Mouse (Mus musculus): ENCODE measurements around the gene Anks4b. TPM values are rescaled to one million over a fixed set of nuclear protein-coding genes. Genes with fewer than 3 reads are reported as not detected.

Gene Anks4b
- polyA plus RNA-seq, 1 experiment from 2014 or later = 2.5 TPM

DNA sequence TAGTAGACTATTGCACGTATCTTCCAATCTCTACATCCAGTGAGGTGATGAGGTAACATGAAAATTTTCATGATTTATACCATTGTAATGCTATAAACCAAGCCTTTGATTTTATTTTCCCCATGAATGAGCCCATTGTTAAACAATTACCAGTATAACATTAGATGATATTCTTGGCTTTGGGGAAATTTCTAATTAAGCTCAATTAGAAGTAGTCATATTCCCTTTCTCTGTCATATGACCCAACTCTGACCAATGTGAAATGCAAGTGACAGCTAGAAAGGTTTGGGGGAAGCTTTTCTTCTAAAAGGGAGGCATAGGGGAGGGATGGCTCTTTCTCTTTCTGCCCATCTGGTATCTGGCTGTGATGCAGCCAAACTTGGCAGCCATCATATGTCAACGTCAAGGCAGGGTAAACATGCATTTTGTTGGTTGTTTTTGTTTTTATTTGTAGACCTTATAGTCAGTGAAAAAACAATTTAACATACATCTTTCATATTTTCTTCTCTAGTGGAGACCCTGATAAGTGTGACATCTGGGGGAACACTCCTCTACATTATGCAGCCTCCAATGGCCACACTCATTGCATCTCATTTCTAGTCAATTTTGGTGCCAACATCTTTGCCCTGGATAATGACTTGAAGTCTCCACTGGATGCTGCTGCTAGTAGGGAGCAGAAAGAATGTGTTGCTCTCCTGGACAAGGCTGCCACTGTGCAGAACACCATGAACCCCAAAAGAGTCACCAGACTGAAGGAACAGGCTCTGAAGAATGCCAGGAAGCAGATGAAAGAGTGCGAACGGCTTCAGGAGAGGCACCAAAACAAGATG, 8.0 kb downstream of the Anks4b start:
- ATAC-seq (replicated peaks; ENCODE audit: low FRiP score, low read depth) (no peak), DNase-seq (ENCODE audit: low spot score) (no peak)
- H3K4me2 ChIP-seq (ENCODE audit: low read length) = no peak overlapping the region
- H3K27ac ChIP-seq = no peak overlapping the region
- no peak overlapping the region for H3K9ac ChIP-seq (ENCODE audit: low read depth, low read length)
- no peaks in the 10 kb centered on the region for H3K4me1 ChIP-seq (replicated peaks; ENCODE audit: insufficient read depth, low read length)
- no peaks in the 10 kb centered on the region for H3K9me3 ChIP-seq (replicated peaks; ENCODE audit: low read length)
- H3K27me3 ChIP-seq (ENCODE audit: insufficient read depth, low read length) = no peaks in the 10 kb centered on the region
- H3K4me3 ChIP-seq (replicated peaks; ENCODE audit: low read depth, low read length) = no peak overlapping the region
- no peaks in the 10 kb centered on the region for H3K36me3 ChIP-seq (ENCODE audit: insufficient read depth, low read length)
- WGBS = 91% methylated on average over 4 of the region's 4 CpGs
- TF ChIP-seq CTCF (IDR thresholded peaks at IDR 0.05; ENCODE audit: low read depth) = no peak

DNA sequence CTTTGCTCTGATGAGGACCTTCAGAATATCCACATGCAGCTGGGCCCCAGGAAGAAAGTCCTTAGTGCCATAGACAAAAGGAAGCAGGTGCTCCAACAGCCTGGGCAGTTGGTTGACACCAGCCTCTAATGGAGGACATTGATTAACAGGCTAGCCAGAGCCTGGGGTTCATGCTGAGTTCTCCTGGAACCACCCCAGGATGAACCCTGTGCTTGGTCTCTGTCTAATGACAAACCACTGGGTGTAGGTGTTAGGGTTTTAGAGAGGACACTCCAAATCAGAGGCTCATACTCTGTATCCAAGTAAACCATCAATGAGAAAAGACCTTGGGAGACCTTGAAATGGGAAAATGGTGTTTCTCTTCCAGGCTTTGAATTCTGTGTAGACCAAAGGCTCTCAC, 9.2 kb downstream of the Anks4b start:
- Histone ChIP-seq H3K27me3 (ENCODE audit: insufficient read depth, low read length) (no peaks in the 10 kb centered on the region), H3K4me1 (replicated peaks; ENCODE audit: insufficient read depth, low read length) (no peaks in the 10 kb centered on the region), H3K4me2 (ENCODE audit: low read length) (no peak overlapping the region), H3K4me3 (replicated peaks; ENCODE audit: low read depth, low read length) (no peak overlapping the region), H3K9ac (ENCODE audit: low read depth, low read length) (no peak overlapping the region), H3K27ac (no peak overlapping the region), H3K9me3 (replicated peaks; ENCODE audit: low read length) (no peaks in the 10 kb centered on the region), H3K36me3 (ENCODE audit: insufficient read depth, low read length) (no peaks in the 10 kb centered on the region)
- ATAC-seq (replicated peaks; ENCODE audit: low FRiP score, low read depth) (no peak), DNase-seq (ENCODE audit: low spot score) (no peak)
- no peak for TF ChIP-seq CTCF (IDR thresholded peaks at IDR 0.05; ENCODE audit: low read depth)

DNA sequence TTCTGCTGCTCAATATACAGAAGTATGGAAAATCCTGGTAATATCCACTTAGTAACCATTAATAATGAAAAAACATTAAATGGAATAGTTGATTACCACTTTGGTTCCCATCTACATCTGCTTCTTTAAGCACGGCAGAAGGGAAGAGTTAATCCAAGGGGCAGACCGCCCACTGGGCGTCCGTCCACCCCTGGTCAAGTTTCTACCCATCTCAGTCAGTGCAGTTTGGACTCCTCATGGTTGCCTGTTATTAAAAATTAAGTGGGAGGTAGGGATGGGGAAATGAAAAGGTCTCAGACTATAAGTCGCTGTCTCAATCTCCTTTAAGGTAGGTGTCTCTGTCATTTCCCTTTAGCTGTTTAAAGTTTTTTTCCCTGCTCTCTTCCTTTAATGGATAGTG, 15.3 kb downstream of the Anks4b start:
- ATAC-seq (replicated peaks; ENCODE audit: low FRiP score, low read depth) (0 out of 2 replicates have a peak, but pooled peaks have one; percentile 5), DNase-seq (ENCODE audit: low spot score) (no peak)
- WGBS = 79% methylated on average over 5 of the region's 5 CpGs
- Histone ChIP-seq H3K9ac (ENCODE audit: low read depth, low read length) (no peak overlapping the region), H3K27me3 (ENCODE audit: insufficient read depth, low read length) (no peaks in the 10 kb centered on the region), H3K4me1 (replicated peaks; ENCODE audit: insufficient read depth, low read length) (no peaks in the 10 kb centered on the region), H3K4me3 (replicated peaks; ENCODE audit: low read depth, low read length) (no peak overlapping the region), H3K9me3 (replicated peaks; ENCODE audit: low read length) (no peaks in the 10 kb centered on the region), H3K36me3 (ENCODE audit: insufficient read depth, low read length) (no peaks in the 10 kb centered on the region), H3K27ac (no peak overlapping the region), H3K4me2 (ENCODE audit: low read length) (no peak overlapping the region)
- TF ChIP-seq CTCF (IDR thresholded peaks at IDR 0.05; ENCODE audit: low read depth) = no peak

GRCm38 (mm10) chr7:120189369-120190149, 15.9 kb downstream of the Anks4b start:
- no peak overlapping the region for H3K4me2 ChIP-seq (ENCODE audit: low read length)
- no peak overlapping the region for H3K9ac ChIP-seq (ENCODE audit: low read depth, low read length)
- ATAC-seq (replicated peaks; ENCODE audit: low FRiP score, low read depth) (peak; percentile 85), DNase-seq (ENCODE audit: low spot score) (peak; percentile 21)
- 0 out of 2 replicates have a peak overlapping the region, but pooled peaks have one; percentile 13 for H3K27ac ChIP-seq
- no peaks in the 10 kb centered on the region for H3K27me3 ChIP-seq (ENCODE audit: insufficient read depth, low read length)
- H3K4me3 ChIP-seq (replicated peaks; ENCODE audit: low read depth, low read length) = no peak overlapping the region
- no peaks in the 10 kb centered on the region for H3K36me3 ChIP-seq (ENCODE audit: insufficient read depth, low read length)
- no peaks in the 10 kb centered on the region for H3K4me1 ChIP-seq (replicated peaks; ENCODE audit: insufficient read depth, low read length)
- H3K9me3 ChIP-seq (replicated peaks; ENCODE audit: low read length) = no peaks in the 10 kb centered on the region
- 54% methylated on average over 8 of the region's 8 CpGs for WGBS
- TF ChIP-seq CTCF (IDR thresholded peaks at IDR 0.05; ENCODE audit: low read depth) = peak; percentile 26; the same call in 1 of the 2 replicates

GRCm38 (mm10) chr7:120190150-120190665, 16.6 kb downstream of the Anks4b start:
- Histone ChIP-seq H3K9ac (ENCODE audit: low read depth, low read length) (no peak overlapping the region), H3K36me3 (ENCODE audit: insufficient read depth, low read length) (no peaks in the 10 kb centered on the region), H3K4me3 (replicated peaks; ENCODE audit: low read depth, low read length) (no peak overlapping the region), H3K4me2 (ENCODE audit: low read length) (no peak overlapping the region), H3K27me3 (ENCODE audit: insufficient read depth, low read length) (no peaks in the 10 kb centered on the region), H3K9me3 (replicated peaks; ENCODE audit: low read length) (no peaks in the 10 kb centered on the region), H3K4me1 (replicated peaks; ENCODE audit: insufficient read depth, low read length) (no peaks in the 10 kb centered on the region), H3K27ac (0 out of 2 replicates have a peak overlapping the region, but pooled peaks have one; percentile 13)
- no peak for DNase-seq (ENCODE audit: low spot score)
- ATAC-seq (replicated peaks; ENCODE audit: low FRiP score, low read depth) = peak; percentile 69
- 47% methylated on average over 8 of the region's 8 CpGs for WGBS
- no peak for TF ChIP-seq CTCF (IDR thresholded peaks at IDR 0.05; ENCODE audit: low read depth)

DNA sequence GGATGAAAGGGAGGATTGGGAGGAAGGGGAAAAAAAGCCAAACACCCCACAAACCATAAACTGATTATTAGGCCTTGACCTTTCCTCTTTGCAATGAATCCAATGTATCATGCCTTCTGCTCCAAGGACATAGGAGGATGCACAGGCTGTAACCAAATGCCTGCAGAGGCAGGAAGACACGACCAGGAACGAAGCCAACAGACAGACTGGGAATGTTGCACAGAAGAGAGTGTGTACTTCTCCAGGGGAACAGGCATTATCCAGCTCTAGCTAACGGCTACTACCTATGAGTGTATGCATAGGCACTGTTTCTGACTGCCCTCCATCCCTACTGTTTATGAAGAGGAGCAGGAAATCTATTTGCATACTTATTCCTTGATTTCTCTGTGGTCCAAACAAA, 18.5 kb downstream of the Anks4b start:
- H3K4me2 ChIP-seq (ENCODE audit: low read length) = no peak overlapping the region
- no peaks in the 10 kb centered on the region for H3K27me3 ChIP-seq (ENCODE audit: insufficient read depth, low read length)
- H3K4me3 ChIP-seq (replicated peaks; ENCODE audit: low read depth, low read length) = no peak overlapping the region
- DNase-seq (ENCODE audit: low spot score) = no peak
- no peak for ATAC-seq (replicated peaks; ENCODE audit: low FRiP score, low read depth)
- no peak overlapping the region for H3K9ac ChIP-seq (ENCODE audit: low read depth, low read length)
- no peaks in the 10 kb centered on the region for H3K36me3 ChIP-seq (ENCODE audit: insufficient read depth, low read length)
- no peaks in the 10 kb centered on the region for H3K4me1 ChIP-seq (replicated peaks; ENCODE audit: insufficient read depth, low read length)
- TF ChIP-seq CTCF (IDR thresholded peaks at IDR 0.05; ENCODE audit: low read depth) = no peak
- no peak overlapping the region for H3K27ac ChIP-seq
- H3K9me3 ChIP-seq (replicated peaks; ENCODE audit: low read length) = no peaks in the 10 kb centered on the region
- WGBS = 41% methylated on average over 3 of the region's 3 CpGs

Data from kidney, postnatal 0 days (tissue).